Mouse (Mus musculus) G1E (cell line): Measurements from ENCODE around the gene Mgrn1.

Experiments
- CTCF ChIP-seq: IDR thresholded peaks from 2 replicates; pipeline ENCODE4 v1.5.1; 2012; ENCODE audit warnings: low read depth, low read length, inconsistent platforms, mixed read lengths
- GATA1 ChIP-seq: IDR thresholded peaks from 2 replicates; pipeline ENCODE4 v1.6.1; 2012; ENCODE audit warnings: borderline replicate concordance, low read length, inconsistent platforms, mixed read lengths
- GATA2 ChIP-seq: IDR thresholded peaks from 2 replicates; pipeline ENCODE4 v1.6.1; 2012; ENCODE audit warnings: low read depth, low read length, inconsistent platforms, borderline replicate concordance
- POLR2AphosphoS5 ChIP-seq: IDR thresholded peaks from 2 replicates; pipeline ENCODE4 v1.6.1; 2012; ENCODE audit warnings: low read depth, low read length, inconsistent platforms; ENCODE audit not compliant: insufficient replicate concordance
- TAL1 ChIP-seq: conservative IDR thresholded peaks from 2 replicates; pipeline ENCODE4 v1.6.1; 2012; ENCODE audit warnings: low read depth, low read length, inconsistent platforms, mixed read lengths

DNA sequence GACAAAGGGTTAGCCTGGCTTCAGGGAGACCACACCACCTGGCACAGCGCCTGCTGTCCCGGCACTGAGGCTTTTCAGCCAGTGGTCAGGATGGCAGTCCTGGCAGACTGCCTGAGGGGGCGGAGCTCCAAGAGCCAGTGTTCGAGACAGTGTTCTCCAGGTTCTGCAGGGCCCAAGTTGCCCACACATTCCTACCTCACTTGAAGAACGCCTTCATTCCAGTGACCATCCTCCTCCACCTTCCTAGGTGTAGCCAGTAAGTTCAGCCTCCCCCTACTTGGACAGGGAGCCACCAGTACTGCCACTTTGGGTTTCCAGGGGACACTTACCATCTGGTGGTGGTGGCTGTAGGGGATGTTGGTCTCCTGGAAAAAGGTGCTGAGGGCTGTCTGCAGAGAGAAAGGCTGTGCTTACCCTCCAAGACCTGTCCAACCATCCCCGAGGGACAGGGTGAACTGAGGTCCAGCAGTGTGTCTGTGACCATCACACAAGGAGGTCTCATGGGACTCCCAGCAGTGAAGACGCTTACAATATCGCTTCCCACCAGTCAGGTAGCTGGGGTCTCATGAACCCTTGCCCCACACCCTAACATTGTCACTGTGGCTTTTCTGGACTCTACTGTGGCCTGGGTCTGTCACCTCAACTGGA, 9.9 kb upstream of the Mgrn1 start:
- TF ChIP-seq CTCF (no peak), POLR2AphosphoS5 (no peak), GATA1 (no peak), TAL1 (no peak), GATA2 (no peak)
